Mouse (Mus musculus) heart, adult 2 months (tissue): ENCODE measurements at regions not wholly inside any gene's neighbourhood (a gene's known extent, or its start where the extent isn't known, plus 50 kb on each side); places are given as distances from the start of the nearest gene placed in this dataset.

Source experiments
- CTCF ChIP-seq: fragments of 200-600 bp; IDR thresholded peaks from 2 replicates; pipeline ENCODE4 v1.8.1; 2022; ENCODE audit warnings: antibody characterized with exemption, mild to moderate bottlenecking, moderate library complexity
- EP300 ChIP-seq: fragments of 200-500 bp; IDR thresholded peaks from 2 replicates; pipeline ENCODE4 v1.6.1; 2011; ENCODE audit warnings: low read depth, low read length, control low read depth; ENCODE audit not compliant: insufficient read depth
- POLR2A ChIP-seq: fragments of 200-500 bp; IDR thresholded peaks from 2 replicates; pipeline ENCODE4 v1.6.1; 2011; ENCODE audit warnings: mild to moderate bottlenecking, low read depth, low read length, control low read depth; ENCODE audit not compliant: insufficient read depth

DNA sequence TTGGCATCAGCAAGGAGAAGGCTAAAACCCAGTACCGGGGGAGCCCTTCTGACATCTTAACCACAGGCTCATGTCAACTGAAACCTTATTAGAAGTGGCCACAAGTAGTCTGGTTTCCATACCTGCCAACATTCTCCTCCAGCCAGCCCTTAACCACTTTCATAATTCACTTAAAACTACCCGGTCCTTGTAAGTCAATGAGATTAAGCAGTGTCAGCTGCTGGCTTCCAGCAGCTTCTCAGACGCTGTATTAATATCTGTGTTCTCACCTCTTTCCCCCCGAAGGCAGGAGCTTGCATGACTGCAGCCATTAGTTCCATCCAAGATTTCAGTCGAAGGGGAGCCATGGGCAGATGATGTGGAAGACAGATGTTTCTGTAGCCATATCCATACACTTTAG lies 530.6 kb upstream of the Nrp1 start:
- TF ChIP-seq CTCF (no peak), POLR2A (no peak), EP300 (no peak)
